Mouse (Mus musculus) stomach, postnatal 0 days (tissue): ENCODE measurements around the gene Hdhd5.

Source experiments
- CTCF ChIP-seq: IDR thresholded peaks from 2 replicates; pipeline ENCODE4 v1.5.1; 2016; ENCODE audit warnings: antibody characterized with exemption, low read depth, mild to moderate bottlenecking, moderate library complexity
- EP300 ChIP-seq: optimal IDR thresholded peaks from 2 replicates; pipeline ENCODE3; 2016; ENCODE audit warnings: antibody characterized with exemption

DNA sequence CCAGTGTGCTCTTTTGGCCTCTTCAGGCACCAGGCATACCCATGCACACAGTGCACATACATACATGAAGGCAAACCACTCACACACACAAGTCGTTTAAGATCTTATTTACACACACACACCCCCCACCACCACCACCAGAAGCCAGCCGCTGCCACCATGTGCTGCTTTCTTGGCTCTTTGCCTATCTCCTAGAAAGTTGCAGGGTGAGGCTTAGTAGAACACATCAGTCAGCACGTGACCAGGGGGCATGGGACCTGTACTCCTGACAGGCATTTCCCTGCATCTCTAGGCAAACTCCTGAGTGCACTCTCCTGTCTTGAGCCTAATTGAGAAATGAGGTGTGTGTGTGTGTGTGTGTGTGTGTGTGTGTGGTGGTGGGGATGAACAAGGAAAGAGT is 46.1 kb downstream of the Hdhd5 start:
- TF ChIP-seq CTCF (no peak), EP300 (no peak)
